Mouse (Mus musculus): Measurements from ENCODE around the gene Pygl. TPM values are rescaled to one million over a fixed set of nuclear protein-coding genes. Genes with fewer than 3 reads are reported as not detected.

Gene Pygl
- total and polyA plus RNA-seq, 2 experiments from 2014 or later = 6.3 to 8.2 TPM

DNA sequence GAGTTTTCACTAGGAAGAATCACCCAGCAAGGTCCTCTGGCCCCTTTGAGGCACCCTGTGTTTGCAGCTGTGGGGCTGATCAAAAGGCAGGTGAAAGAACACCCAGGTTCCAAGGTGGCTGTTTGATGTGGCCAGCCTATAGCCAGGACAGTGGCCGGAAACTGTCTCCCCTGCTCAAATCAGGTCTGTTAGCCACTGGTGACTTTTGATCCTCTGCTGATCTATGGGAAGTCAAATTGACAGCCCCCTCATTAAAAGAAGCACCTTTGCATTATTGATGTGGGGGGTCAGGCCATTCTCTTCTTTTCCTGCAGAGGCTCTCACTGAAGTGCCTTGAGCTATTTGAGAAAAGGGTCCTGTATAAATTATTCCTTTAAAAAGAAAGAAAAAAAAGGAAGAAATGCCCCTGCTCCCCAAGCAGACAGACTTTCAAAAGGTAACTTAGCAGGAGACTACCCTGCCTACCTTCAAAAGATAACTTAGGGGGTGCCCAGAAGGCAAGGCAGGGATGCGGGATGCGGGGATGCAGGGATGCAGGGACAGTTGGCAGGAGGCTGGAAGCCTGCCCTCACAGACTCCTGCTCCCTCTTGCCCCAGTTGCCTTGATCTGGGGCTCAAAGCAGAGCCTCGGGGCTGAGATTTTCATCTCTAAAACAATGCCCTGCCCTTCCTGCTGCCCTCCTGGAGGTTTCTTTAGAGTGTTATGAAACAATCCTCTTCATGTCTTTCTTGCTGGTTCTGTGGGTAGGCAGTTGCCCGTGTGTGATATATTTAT lies 73.8 kb downstream of the Pygl start:
- Histone ChIP-seq H3K4me1 (ENCODE audit: insufficient read depth) (no peaks in the 10 kb centered on the region), H3K9me3 (ENCODE audit: low read length) (no peaks in the 10 kb centered on the region), H3K27ac (ENCODE audit: low read depth, low read length) (no peak overlapping the region), H3K27me3 (ENCODE audit: insufficient read depth, low read length) (no peaks in the 10 kb centered on the region), H3K9ac (no peak overlapping the region), H3K36me3 (ENCODE audit: insufficient read depth) (no peaks in the 10 kb centered on the region), H3K4me2 (ENCODE audit: low read depth) (no peak overlapping the region), H3K4me3 (ENCODE audit: low read depth, low read length) (no peak overlapping the region)
- DNase-seq (no peak), ATAC-seq (no peak)
- TF ChIP-seq CTCF (IDR thresholded peaks at IDR 0.05; ENCODE audit: low read depth) = no peak
- 52% methylated on average over 5 of the region's 5 CpGs for WGBS

DNA sequence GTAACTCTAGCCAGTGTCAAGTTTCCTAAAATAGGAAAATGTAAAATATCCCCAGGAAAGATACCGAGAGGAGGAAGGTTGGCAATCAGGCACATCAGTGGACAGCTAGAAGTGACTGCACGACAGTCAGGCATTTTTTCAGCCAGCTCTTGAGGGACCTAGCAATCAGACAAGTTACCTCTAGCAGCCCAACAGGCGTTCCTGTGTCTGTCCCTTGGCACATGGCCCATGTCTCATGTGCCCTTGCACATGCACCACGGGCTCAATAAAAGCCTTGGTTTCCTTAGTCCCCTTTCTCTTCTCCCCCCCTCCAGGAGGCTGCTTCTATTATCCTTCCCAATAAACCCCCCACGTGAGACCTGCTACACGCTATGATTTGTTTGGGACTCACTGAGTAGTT lies 75.1 kb downstream of the Pygl start:
- 51% methylated on average over 6 of the region's 6 CpGs for WGBS
- DNase-seq = no peak

DNA sequence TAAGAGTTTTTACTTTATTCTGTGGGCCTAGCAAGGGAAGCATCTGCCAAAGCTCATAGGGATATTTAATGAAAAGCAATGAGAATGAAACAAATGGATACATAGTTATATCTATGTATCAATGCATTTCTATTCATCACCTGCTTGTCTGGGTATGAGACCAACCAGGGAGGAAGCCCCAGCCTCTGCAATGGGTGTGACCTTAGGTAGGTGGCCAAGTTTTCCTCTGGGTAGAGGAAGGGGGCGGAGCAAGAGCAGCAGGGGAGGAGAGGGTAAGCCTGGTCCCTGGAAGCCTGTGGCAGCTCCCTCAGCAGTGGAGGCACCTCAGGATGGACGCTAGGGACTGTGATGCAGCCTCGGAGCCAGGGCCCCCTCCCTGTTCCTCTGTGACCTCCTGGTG lies 77.4 kb downstream of the Pygl start, which contains the start of gene Abhd12b:
Gene Abhd12b, plus strand, starts transcription at position 301 of the 400 bp plus-strand sequence.
- Histone ChIP-seq H3K4me1 (ENCODE audit: insufficient read depth) (peaks cover 2% of the 10 kb centered on the region; the same call in 1 of the 2 replicates), H3K36me3 (ENCODE audit: insufficient read depth) (no peaks in the 10 kb centered on the region), H3K4me2 (ENCODE audit: low read depth) (no peak within 1 kb of the TSS), H3K9ac (no peak within 1 kb of the TSS), H3K4me3 (ENCODE audit: low read depth, low read length) (no peak within 1 kb of the TSS), H3K9me3 (ENCODE audit: low read length) (no peaks in the 10 kb centered on the region), H3K27ac (ENCODE audit: low read depth, low read length) (no peak within 1 kb of the TSS), H3K27me3 (ENCODE audit: insufficient read depth, low read length) (no peaks in the 10 kb centered on the region)
- no peak for ATAC-seq
- no peak for DNase-seq
- 55% methylated on average over 3 of the region's 3 CpGs for WGBS
- no peak for TF ChIP-seq CTCF (IDR thresholded peaks at IDR 0.05; ENCODE audit: low read depth)

More for the DNA sequence above, 75.1 kb downstream of the Pygl start:
- no peaks in the 10 kb centered on the region for H3K27me3 ChIP-seq (ENCODE audit: insufficient read depth, low read length)
- no peak overlapping the region for H3K4me2 ChIP-seq (ENCODE audit: low read depth)
- no peak for ATAC-seq
- H3K9me3 ChIP-seq (ENCODE audit: low read length) = no peaks in the 10 kb centered on the region
- H3K4me1 ChIP-seq (ENCODE audit: insufficient read depth) = no peaks in the 10 kb centered on the region
- H3K4me3 ChIP-seq (ENCODE audit: low read depth, low read length) = no peak overlapping the region
- H3K27ac ChIP-seq (ENCODE audit: low read depth, low read length) = no peak overlapping the region
- no peak overlapping the region for H3K9ac ChIP-seq
- no peak for TF ChIP-seq CTCF (IDR thresholded peaks at IDR 0.05; ENCODE audit: low read depth)
- H3K36me3 ChIP-seq (ENCODE audit: insufficient read depth) = no peaks in the 10 kb centered on the region

DNA sequence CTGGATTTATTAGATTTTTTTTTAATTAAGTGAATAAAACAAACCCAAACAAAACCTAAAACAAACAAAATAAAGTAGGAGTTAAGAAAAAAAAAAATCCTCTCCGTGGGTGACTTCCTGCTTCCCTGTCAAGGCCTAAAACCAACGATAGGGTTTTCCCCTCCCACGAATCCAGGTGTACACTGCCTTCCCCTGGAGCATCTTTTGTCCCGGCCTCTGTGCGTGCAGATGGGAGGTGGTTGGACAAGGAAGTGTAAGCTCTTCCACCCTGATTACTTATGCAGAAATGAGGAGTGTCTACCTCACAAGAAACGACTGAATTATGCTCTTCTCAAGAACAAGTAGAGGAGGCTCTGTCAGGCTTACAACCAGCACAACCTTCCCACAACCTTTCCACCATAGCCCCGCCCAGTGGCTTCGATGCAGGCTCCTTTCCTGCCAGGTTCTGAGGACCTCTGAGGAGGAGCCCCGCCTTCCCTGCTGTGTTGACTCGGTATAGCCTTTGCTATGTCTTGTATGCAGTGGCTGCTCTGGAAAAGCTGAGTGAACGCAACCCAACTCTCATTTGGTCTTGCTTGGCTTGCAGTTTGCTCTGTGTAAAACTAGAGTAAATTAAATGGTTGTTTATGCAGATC lies 82.5 kb downstream of the Pygl start:
- Histone ChIP-seq H3K27me3 (ENCODE audit: insufficient read depth, low read length) (no peaks in the 10 kb centered on the region), H3K4me2 (ENCODE audit: low read depth) (peak overlapping the region; percentile 25), H3K27ac (ENCODE audit: low read depth, low read length) (peak overlapping the region; percentile 66), H3K4me1 (ENCODE audit: insufficient read depth) (peaks cover 11% of the 10 kb centered on the region; the same call in 1 of the 2 replicates), H3K9me3 (ENCODE audit: low read length) (no peaks in the 10 kb centered on the region), H3K9ac (no peak overlapping the region), H3K36me3 (ENCODE audit: insufficient read depth) (no peaks in the 10 kb centered on the region), H3K4me3 (ENCODE audit: low read depth, low read length) (no peak overlapping the region)
- peak; percentile 23 for DNase-seq
- 14% methylated on average over 11 of the region's 11 CpGs for WGBS
- peak; percentile 36 for ATAC-seq
- TF ChIP-seq CTCF (IDR thresholded peaks at IDR 0.05; ENCODE audit: low read depth) = no peak

DNA sequence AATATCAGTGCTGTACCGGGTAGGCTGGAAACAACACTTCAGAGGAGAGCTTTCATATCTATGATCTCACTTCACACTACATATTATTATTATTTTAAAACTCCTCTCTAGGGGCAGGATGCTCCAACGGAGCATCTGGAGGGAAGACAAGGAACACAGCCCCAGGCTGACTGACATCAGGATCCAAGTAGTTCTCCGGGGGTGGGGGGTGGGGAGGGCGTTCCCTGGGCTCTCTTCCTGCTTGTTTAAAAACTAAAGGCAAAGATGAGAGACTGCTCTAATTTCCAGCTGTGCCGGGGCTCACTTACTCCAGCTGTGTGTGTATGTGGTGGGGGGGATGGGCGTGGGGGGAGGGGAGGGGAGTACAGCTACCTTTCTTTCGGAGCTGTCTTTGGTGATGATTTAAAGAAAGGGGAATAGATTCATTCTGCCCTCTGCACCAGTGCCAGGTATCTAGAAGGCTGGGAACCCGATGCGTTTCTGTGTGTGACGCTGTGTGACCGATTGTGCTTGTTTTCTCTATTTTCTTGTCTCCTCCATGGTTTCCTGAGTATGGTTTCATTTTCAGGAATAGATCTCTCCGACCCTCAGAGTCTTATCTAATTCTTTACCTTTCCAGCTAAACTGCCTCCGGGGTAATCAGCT lies 83.2 kb downstream of the Pygl start:
- Histone ChIP-seq H3K9ac (no peak overlapping the region), H3K4me3 (ENCODE audit: low read depth, low read length) (peak overlapping the region; percentile 13; the same call in 1 of the 2 replicates), H3K27ac (ENCODE audit: low read depth, low read length) (peak overlapping the region; percentile 66; the same call in 1 of the 2 replicates), H3K9me3 (ENCODE audit: low read length) (no peaks in the 10 kb centered on the region), H3K36me3 (ENCODE audit: insufficient read depth) (no peaks in the 10 kb centered on the region), H3K4me1 (ENCODE audit: insufficient read depth) (peaks cover 11% of the 10 kb centered on the region; the same call in 1 of the 2 replicates), H3K27me3 (ENCODE audit: insufficient read depth, low read length) (no peaks in the 10 kb centered on the region), H3K4me2 (ENCODE audit: low read depth) (peak overlapping the region; percentile 35)
- 8% methylated on average over 13 of the region's 13 CpGs for WGBS
- no peak for TF ChIP-seq CTCF (IDR thresholded peaks at IDR 0.05; ENCODE audit: low read depth)
- ATAC-seq (peak; percentile 47), DNase-seq (no peak)

DNA sequence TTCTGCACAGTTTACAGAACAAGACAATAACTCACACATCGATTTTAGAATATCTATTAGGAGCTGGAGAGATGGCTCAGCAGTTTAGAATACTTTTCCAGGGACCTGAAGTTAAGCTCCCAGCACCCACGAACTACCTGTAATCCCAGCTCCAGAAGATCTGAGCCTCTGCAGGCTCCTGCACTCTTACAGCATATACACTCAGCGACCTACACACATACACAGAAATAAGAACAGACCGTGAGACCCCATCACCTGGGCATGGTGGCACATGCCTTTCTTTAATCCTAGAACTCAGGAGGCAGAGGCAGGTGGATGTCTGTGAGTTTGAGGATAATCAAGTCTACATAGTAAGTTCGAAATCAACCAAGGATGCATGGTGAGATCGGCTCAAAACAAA lies 85.7 kb downstream of the Pygl start:
- no peak for TF ChIP-seq CTCF (IDR thresholded peaks at IDR 0.05; ENCODE audit: low read depth)

More for the DNA sequence above, 85.7 kb downstream of the Pygl start:
- no peaks in the 10 kb centered on the region for H3K36me3 ChIP-seq (ENCODE audit: insufficient read depth)
- no peak overlapping the region for H3K4me2 ChIP-seq (ENCODE audit: low read depth)
- H3K4me3 ChIP-seq (ENCODE audit: low read depth, low read length) = no peak overlapping the region
- no peak overlapping the region for H3K9ac ChIP-seq
- no peak overlapping the region for H3K27ac ChIP-seq (ENCODE audit: low read depth, low read length)
- H3K27me3 ChIP-seq (ENCODE audit: insufficient read depth, low read length) = no peaks in the 10 kb centered on the region
- DNase-seq = no peak
- 88% methylated on average over 6 of the region's 6 CpGs for WGBS
- H3K4me1 ChIP-seq (ENCODE audit: insufficient read depth) = peaks cover 11% of the 10 kb centered on the region; the same call in 1 of the 2 replicates
- ATAC-seq = no peak
- H3K9me3 ChIP-seq (ENCODE audit: low read length) = no peaks in the 10 kb centered on the region

All from forebrain, postnatal 0 days (tissue).